Mouse (Mus musculus) brain, embryonic 14.5 days (tissue): ENCODE measurements around the gene Lgals2.

ENCODE experiments used
- CTCF ChIP-seq: fragments of 200-500 bp; IDR thresholded peaks from 2 replicates; pipeline ENCODE4 v1.5.1; 2012; ENCODE audit warnings: inconsistent platforms, mild to moderate bottlenecking, moderate library complexity, borderline replicate concordance; ENCODE audit not compliant: insufficient read depth, insufficient read length; ENCODE audit errors: extremely low read depth
- POLR2A ChIP-seq: fragments of 200-500 bp; IDR thresholded peaks from 2 replicates; pipeline ENCODE4 v1.6.1; 2012; ENCODE audit warnings: mild to moderate bottlenecking, inconsistent platforms, borderline replicate concordance; ENCODE audit not compliant: poor library complexity, insufficient read depth, insufficient read length, severe bottlenecking; ENCODE audit errors: extremely low read depth

- no peak for TF ChIP-seq POLR2A
- no peak for TF ChIP-seq CTCF
Measured at GRCm38 (mm10) chr15:78880432-78880831, 25.1 kb upstream of the Lgals2 start.
